Mouse (Mus musculus) midbrain, postnatal 0 days (tissue): ENCODE data around the gene Usp39. TPM values are rescaled to one million over a fixed set of nuclear protein-coding genes. Genes with fewer than 3 reads are reported as not detected.

ENCODE experiments used
- ATAC-seq: fragments of 200-750 bp; cut with Nextera tagmentation; 2 replicates; pipeline ENCODE4 v1.8.0; 2017; ENCODE audit warnings: moderate number of reproducible peaks, mild to moderate bottlenecking, moderate TSS enrichment, moderate library complexity; ENCODE audit not compliant: low FRiP score
- DNase-seq: peaks from one replicate; pipeline ENCODE4 v3.0.0-alpha.2; 2015; ENCODE audit warnings: low spot score
- H3K27ac ChIP-seq: fragments of 300-500 bp; sonication (generic); 2 replicates; pipeline ENCODE4 v1.5.1; 2014; ENCODE audit warnings: low read depth, mild to moderate bottlenecking, low read length, mixed read lengths
- H3K27me3 ChIP-seq: fragments of 300-500 bp; sonication (generic); 2 replicates; pipeline ENCODE4 v1.6.1; 2014; ENCODE audit warnings: low read length, control low read depth, mixed read lengths; ENCODE audit not compliant: insufficient read depth
- H3K36me3 ChIP-seq: fragments of 300-500 bp; sonication (generic); 2 replicates; pipeline ENCODE4 v1.6.1; 2014; ENCODE audit warnings: low read length, control low read depth, mixed read lengths; ENCODE audit not compliant: insufficient read depth
- H3K4me1 ChIP-seq: fragments of 300-500 bp; sonication (generic); 2 replicates; pipeline ENCODE4 v1.6.1; 2014; ENCODE audit warnings: mild to moderate bottlenecking, control low read depth, antibody characterized with exemption, low read length, mixed read lengths; ENCODE audit not compliant: insufficient read depth
- H3K4me2 ChIP-seq: fragments of 300-500 bp; sonication (generic); 2 replicates; pipeline ENCODE4 v1.6.1; 2014; ENCODE audit warnings: low read depth, mild to moderate bottlenecking, low read length, mixed read lengths; ENCODE audit not compliant: poor library complexity, severe bottlenecking
- H3K4me3 ChIP-seq: fragments of 300-500 bp; sonication (generic); 2 replicates; pipeline ENCODE4 v1.5.1; 2014; ENCODE audit warnings: low read depth, mild to moderate bottlenecking, low read length, moderate library complexity
- H3K9ac ChIP-seq: fragments of 300-500 bp; sonication (generic); replicated peaks from 2 replicates; pipeline ENCODE4 v1.6.1; 2014; ENCODE audit warnings: mild to moderate bottlenecking, low read length, moderate library complexity, mixed read lengths; ENCODE audit not compliant: poor library complexity, severe bottlenecking
- H3K9me3 ChIP-seq: fragments of 300-500 bp; sonication (generic); 2 replicates; pipeline ENCODE4 v1.6.1; 2016; ENCODE audit warnings: low read length, control low read depth
- CTCF ChIP-seq: IDR thresholded peaks from 2 replicates; pipeline ENCODE4 v1.5.1; 2016; ENCODE audit warnings: antibody characterized with exemption, mild to moderate bottlenecking
- WGBS: fragments of 180-500 bp; shearing (Covaris S2); extraction: QIAGEN DNeasy Blood & Tissue Kit; methylation state at CpG from one replicate; pipeline ENCODE4 v1.1.7; 2014; 5-methylcytosine and 5-hydroxymethylcytosine counted together
- polyA plus RNA-seq: library from polyadenylated mRNA; unstranded; fragments of >200 nt; fragmentation: Nextera tagmentation; extraction: Ambion mirVana; gene quantifications from 2 replicates; pipeline ENCODE4 v1.2.1, GENCODE M21; 2015
- total RNA-seq: library from RNA; depleted of rRNA; stranded (reverse); fragments of >200 nt; gene quantifications from 2 replicates; pipeline ENCODE4 v1.2.3, GENCODE M21; 2014

Gene Usp39
- total and polyA plus RNA-seq, 2 experiments from 2014 or later: 35.5 to 43.7 TPM

DNA sequence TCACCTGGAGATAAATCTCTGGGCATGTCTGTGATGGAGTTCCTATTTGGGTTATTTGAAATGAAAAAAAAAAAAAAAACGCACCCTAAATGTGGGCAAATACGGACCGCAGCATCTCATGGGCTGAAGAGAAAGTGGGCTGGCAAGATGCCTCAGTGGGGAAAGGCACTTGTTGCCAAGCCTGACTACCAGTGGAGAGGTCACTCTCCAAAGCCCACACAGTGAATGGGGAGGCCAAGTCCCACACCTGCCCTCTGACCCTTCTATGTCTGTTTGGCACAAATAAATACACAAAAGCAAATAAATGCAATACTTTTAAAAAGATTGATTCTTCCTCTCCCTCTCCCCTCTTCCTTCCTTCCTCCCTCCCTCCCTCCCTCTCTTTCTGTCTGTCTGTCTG is 55.5 kb downstream of the Usp39 start:
- WGBS: 93% methylated on average over 3 of the region's 3 CpGs
- no peak for TF ChIP-seq CTCF

GRCm38 (mm10) chr6:72283914-72284313 is 61.1 kb downstream of the Usp39 start:
- Histone ChIP-seq H3K9ac (no peak overlapping the region), H3K36me3 (no peaks in the 10 kb centered on the region), H3K4me3 (no peak overlapping the region), H3K27ac (no peak overlapping the region), H3K9me3 (no peaks in the 10 kb centered on the region), H3K4me1 (no peaks in the 10 kb centered on the region), H3K4me2 (no peak overlapping the region), H3K27me3 (no peaks in the 10 kb centered on the region)
- no peak for ATAC-seq
- TF ChIP-seq CTCF: peak; percentile 71
- WGBS: 27% methylated on average over 4 of the region's 4 CpGs
- peak; percentile 34 for DNase-seq

More for the DNA sequence above, 55.5 kb downstream of the Usp39 start:
- no peak overlapping the region for H3K4me2 ChIP-seq
- no peaks in the 10 kb centered on the region for H3K36me3 ChIP-seq
- no peak overlapping the region for H3K4me3 ChIP-seq
- H3K9me3 ChIP-seq: no peaks in the 10 kb centered on the region
- H3K9ac ChIP-seq: no peak overlapping the region
- no peaks in the 10 kb centered on the region for H3K27me3 ChIP-seq
- no peaks in the 10 kb centered on the region for H3K4me1 ChIP-seq
- DNase-seq (no peak), ATAC-seq (no peak)
- no peak overlapping the region for H3K27ac ChIP-seq

GRCm38 (mm10) chr6:72280410-72280998 is 64.5 kb downstream of the Usp39 start:
- no peak for DNase-seq
- H3K36me3 ChIP-seq: no peaks in the 10 kb centered on the region
- TF ChIP-seq CTCF: no peak
- no peaks in the 10 kb centered on the region for H3K4me1 ChIP-seq
- WGBS: 78% methylated on average over 7 of the region's 7 CpGs
- no peak for ATAC-seq
- no peak overlapping the region for H3K27ac ChIP-seq
- no peaks in the 10 kb centered on the region for H3K27me3 ChIP-seq
- H3K4me3 ChIP-seq: no peak overlapping the region
- no peak overlapping the region for H3K4me2 ChIP-seq
- no peak overlapping the region for H3K9ac ChIP-seq
- no peaks in the 10 kb centered on the region for H3K9me3 ChIP-seq

- Histone ChIP-seq H3K4me2 (no peak overlapping the region), H3K27ac (no peak overlapping the region), H3K36me3 (no peaks in the 10 kb centered on the region), H3K9me3 (no peaks in the 10 kb centered on the region), H3K4me3 (no peak overlapping the region), H3K9ac (no peak overlapping the region), H3K4me1 (no peaks in the 10 kb centered on the region), H3K27me3 (no peaks in the 10 kb centered on the region)
- ATAC-seq (no peak), DNase-seq (no peak)
- TF ChIP-seq CTCF: no peak
- WGBS: 86% methylated on average over 7 of the region's 7 CpGs
Measured at GRCm38 (mm10) chr6:72279505-72279904, 65.5 kb downstream of the Usp39 start.

DNA sequence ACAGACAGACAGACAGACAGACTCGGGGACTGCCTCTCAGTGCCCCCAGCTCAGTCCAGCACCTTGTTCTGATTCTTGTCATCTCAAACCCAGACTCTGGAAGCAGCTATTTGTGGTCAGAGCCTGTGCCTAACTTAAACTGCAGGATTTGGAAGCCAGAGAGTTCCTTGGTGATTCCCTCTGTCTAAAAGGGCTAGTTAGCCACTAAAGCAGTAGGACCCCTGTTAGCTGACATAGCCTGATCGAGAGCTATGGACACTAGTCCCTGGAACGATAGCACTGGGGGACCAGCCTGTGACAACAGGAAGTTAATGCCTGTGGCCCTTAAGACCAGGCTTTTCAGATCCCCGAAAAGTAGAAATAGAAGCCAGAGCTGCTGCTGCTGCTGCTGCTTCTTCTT is 66.1 kb downstream of the Usp39 start:
- H3K4me2 ChIP-seq: no peak overlapping the region
- H3K9ac ChIP-seq: no peak overlapping the region
- no peaks in the 10 kb centered on the region for H3K27me3 ChIP-seq
- DNase-seq: no peak
- H3K27ac ChIP-seq: no peak overlapping the region
- TF ChIP-seq CTCF: no peak
- no peak for ATAC-seq
- WGBS: 69% methylated on average over 4 of the region's 4 CpGs
- H3K36me3 ChIP-seq: no peaks in the 10 kb centered on the region
- no peaks in the 10 kb centered on the region for H3K9me3 ChIP-seq
- no peaks in the 10 kb centered on the region for H3K4me1 ChIP-seq
- no peak overlapping the region for H3K4me3 ChIP-seq

DNA sequence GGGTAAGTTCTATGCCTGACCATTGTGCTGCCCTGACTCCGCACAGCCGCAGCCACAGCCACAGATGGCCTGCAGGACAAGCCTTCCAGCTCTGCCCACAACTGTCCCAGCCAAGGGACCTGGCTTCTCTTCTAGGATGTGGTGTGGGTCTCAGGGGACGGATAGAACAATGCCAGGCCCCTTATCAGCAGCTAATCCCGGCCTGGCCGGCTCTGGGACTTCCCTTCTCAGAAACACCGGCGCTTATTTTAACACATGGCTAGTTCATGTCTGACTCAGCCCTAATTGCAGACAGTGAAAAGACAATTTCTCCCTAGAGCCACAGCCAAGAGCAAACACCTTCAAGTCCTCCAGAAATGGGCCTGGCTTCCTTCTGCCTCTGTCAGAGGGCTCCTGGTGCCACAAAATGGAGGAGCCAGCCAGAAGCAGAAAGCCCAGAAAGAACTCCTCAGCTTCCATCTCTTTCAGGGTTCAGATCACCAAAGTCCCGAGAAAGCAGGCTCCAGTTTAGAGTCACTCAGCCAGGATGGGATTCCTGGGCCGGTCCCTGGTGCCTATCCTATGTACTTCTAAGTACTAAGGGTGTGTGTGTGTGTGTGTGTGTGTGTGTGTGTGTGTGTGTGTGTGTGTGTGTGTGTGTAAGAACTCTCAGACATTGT is 67.3 kb downstream of the Usp39 start:
- Histone ChIP-seq H3K9ac (no peak overlapping the region), H3K27ac (no peak overlapping the region), H3K27me3 (no peaks in the 10 kb centered on the region), H3K4me1 (no peaks in the 10 kb centered on the region), H3K4me2 (no peak overlapping the region), H3K4me3 (no peak overlapping the region), H3K36me3 (no peaks in the 10 kb centered on the region), H3K9me3 (no peaks in the 10 kb centered on the region)
- TF ChIP-seq CTCF: no peak
- ATAC-seq: no peak
- DNase-seq: no peak
- 66% methylated on average over 9 of the region's 9 CpGs for WGBS
